Mouse (Mus musculus): ENCODE measurements around the gene Col25a1.

DNA sequence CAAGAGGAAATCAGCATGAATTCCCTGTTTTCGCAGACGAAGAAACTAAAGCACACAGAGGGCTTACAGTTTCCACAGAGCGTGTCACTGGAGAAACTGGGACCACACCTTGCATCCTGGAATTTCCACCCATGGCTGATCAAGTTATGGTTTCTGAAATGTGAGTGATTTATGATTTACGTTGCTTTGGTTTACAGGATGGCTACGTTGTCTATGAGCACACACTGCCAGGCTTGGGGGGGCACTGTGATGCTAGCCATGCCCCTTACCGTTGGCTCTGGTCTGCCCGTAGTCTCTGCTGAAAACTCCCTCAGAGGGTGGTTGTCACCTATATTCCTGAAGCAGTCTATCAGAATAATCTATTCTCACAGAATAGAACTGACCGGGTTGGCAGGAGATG lies at the start of gene Col25a1:
- no peak for TF ChIP-seq POLR2A (IDR thresholded peaks at IDR 0.05; ENCODE audit: extremely low read depth, insufficient read depth, low read length)
- TF ChIP-seq CTCF (IDR thresholded peaks at IDR 0.05; ENCODE audit: extremely low read depth, insufficient read depth, low read length), result no peak
